Mouse (Mus musculus): Measurements from ENCODE around the gene Znhit6. TPM values are rescaled to one million over a fixed set of nuclear protein-coding genes. Genes with fewer than 3 reads are reported as not detected.

Znhit6 gene
- polyA plus RNA-seq, 1 experiment from 2014 or later: 35.8 TPM

Other genes starting within 250 kb of the Znhit6 start
- gene Ccn1, start 73.8 kb downstream of the Znhit6 start, polyA plus RNA-seq (2015; fragmentation: Nextera tagmentation; extraction: Ambion mirVana): 6.9 and 7.1 TPM in 2 replicates
- gene Ddah1, start 182.5 kb downstream of the Znhit6 start, polyA plus RNA-seq (2015; fragmentation: Nextera tagmentation; extraction: Ambion mirVana): 114 and 122 TPM in 2 replicates